Mouse (Mus musculus) cerebellum, postnatal 25 days (tissue): ENCODE results near the gene Tnrc6c.

Source experiments
- DNase-seq, 2 experiments: peaks; one replicate each; pipeline ENCODE4 v3.0.0; 2021; ENCODE audit warnings: mixed read lengths in 2 of 2

Gene Tnrc6c

DNA sequence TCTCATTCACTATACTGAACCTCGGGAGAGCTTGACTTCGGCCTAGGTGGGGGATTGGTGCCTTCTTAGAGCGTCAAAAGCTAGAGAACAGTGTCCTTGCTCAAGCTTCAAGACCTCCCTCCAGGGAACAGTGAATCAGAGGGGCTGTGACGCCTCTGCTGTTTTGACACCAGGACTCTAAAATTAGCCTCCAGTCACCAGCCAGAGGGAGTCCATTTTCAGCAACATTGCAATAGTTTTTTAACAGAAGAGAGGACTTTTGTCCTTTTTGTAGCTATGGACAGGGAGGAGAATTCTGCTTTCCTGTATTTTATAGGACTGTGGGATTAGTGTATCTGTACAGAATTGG, 76.4 kb downstream of the Tnrc6c start:
- no peak for DNase-seq

DNA sequence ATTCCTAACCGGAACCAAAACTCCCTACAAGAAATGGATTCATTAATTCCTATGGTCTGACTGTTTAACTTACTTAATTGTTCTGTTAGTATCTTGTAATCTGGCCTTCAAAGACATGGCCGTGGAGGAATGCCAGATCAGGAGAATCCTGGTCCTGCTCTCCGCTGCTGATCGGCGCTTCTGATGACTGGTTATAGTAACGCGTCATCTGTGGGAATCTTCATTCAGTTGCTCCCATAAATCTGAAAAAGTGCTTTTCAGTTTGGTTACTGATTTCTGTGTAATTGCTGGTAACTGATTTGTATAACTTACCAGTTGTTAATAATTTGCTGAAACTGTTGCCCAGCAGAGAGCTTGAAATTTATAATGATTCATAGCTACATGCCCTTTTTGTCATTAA, 77.4 kb downstream of the Tnrc6c start:
- no peak for DNase-seq

DNA sequence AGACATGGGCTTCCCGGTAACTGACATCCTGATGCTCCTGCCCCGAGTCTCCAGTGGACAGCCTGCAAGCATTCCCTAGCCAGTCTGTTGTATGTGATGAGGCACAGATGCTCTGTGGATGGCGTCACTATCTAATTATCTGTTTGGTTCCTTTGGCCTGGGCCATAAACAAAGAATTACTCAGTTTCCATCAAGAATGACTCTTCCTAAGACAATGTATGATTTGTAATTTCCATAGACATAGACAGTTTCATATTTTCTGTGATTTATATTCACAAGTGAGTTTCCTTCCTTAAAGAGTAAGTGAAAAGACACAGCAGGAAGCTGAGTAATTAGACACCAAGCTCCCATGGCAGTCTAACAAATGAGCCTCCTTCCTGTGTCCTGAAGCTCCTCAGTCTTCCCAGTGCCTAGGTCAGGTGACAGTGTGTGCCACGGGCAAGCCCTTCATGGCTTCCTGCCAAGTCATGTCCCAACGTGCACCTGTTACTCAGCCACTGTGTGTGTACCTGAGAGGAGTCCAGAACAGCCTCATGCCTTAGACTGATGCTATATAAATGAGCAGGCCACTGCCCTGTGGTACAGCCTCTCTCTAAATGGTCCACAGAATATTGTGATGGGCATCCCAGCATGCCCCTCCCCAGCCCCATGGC, 82.1 kb downstream of the Tnrc6c start:
- peak; percentile 58 to 73 for DNase-seq

DNA sequence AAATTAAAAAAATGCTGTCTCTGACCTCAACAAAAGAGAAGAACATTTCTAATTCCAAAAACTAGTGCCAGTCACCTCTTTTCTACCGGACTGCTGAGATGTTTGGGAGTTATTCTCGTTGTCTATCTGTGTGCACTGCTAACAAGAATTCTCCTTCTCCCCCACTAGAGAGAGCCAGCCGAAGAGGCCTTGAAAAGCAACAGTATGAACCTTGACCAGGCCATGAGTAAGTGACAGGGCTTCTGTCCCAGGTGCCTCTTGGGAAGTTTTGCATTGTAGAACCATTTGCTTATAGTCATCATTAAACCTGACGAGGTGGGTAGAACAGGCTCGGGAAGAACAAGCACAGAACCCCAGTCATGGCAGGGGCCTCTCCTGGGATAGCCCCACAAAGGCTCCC, 84.0 kb downstream of the Tnrc6c start:
- no peak for DNase-seq

DNA sequence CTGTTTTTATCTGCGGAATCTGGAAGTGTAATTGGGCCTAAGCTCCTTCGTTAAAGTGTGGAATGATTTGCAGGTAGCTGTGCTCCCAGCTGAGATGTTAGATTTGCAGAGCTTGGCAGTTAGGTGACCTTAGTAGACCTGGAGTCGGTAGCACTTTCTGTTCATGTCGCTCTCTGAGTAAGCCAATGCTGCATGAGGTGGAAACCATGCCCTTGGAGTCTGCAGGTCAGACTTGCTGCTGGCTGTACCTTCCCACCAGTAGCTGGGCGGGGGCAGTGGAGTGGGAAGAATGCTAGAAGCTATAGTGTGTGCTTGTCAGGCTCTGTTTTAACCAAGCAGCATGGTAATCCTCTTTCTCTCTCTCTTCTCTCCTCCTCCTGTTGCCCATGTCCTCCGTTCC, 87.0 kb downstream of the Tnrc6c start:
- DNase-seq: no peak

DNA sequence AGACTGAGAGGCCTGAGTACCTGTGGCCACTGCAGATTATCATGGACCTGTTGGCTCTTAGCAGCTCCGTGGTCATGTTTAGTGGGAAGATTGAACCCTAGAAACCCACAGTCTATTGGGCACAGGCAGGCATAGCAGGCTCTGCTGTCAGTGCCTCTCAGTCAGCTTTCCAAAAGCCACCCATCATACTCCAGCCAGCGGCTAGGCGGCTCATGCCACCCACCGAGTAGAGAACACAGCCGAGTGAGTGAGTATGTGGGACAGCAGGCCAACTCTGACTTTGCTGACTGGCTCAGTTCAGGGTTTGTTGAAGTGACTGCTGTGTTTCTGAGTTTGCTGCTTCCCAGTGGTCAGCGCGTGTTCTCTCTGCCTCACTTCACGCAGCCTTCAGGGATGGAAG, 88.2 kb downstream of the Tnrc6c start:
- DNase-seq: no peak

DNA sequence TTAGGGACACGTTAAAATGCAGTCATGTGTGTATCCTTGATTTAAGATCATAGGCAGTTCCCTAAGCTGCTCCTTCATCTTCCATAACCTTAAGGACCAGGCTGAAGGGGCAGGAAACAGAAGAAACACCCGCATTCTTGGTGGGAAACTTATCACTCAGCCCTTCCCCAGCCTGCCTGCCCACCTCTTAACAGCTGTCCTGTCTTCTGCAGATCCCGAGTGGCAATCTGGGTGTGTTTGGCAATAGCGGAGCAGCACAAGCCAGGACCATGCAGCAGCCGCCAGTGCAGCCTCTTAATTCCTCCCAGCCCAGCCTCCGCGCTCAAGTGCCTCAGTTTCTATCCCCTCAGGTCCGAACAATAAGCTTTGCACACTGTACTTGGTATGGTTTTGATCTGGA, 88.6 kb downstream of the Tnrc6c start:
- no peak for DNase-seq

DNA sequence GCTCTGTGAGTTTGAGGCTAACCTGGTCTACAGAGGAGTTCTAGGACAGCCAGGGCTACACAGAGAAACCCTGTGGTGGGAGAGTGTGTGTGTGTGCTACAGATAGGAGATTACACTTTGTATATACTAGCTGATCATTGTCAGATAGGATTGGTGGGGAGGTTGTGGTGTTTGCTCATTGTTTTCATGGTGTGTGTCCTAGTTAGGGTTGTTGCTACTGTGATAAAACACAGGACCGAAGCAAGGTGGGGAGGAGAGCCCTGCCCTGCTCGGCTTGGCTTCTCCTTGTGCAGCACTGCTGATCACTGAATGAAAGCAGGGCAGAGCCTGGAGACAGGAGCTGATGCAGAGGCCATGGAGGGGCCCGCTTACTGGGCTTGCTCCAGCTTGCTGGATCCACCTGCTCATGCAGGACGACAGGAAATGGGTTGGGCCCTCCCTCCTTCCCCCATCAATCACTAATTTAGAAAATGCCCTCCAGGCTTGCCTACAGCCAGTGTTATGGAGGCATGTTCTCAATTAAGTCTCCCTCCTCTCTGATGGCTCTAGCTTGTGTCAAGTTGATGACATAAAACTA, 89.5 kb downstream of the Tnrc6c start:
- DNase-seq: no peak

DNA sequence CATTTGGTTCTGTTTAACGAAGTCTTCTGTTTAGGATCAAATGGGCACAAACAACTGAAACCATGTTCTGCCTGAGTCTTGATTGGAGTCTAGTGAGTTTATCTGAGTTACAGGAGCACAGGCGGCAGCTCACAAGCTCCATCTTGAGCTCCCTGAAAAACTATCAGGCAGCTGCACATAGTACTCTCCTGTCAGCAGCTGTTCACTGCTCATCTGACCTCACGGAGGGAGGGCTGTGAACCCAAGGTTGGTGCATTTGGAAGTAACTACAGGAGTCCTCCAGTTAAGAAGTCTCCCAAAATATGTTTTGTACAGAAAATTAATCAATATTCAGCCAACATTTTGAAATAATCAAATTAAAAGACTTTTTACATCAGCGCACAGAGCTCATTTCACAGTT, 94.5 kb downstream of the Tnrc6c start:
- no peak for DNase-seq

DNA sequence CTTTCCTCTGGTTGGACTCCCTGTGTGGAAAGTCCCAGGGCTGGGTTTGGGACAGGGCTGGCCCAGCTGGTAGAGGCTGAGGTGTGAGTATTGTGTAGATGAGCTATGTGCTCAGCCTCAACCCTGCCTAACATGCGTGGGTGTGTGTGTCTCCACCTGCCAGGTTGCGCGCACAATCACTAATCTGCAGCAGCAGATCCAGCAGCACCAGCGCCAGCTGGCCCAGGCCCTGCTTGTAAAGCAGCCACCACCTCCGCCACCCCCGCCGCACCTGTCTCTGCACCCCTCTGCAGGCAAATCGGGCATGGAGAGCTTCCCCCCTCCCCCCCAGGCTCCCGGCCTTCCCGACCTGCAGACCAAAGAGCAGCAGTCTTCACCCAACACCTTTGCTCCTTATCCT, 95.3 kb downstream of the Tnrc6c start:
- DNase-seq: peak in 1 of 2 experiments; percentile 48

DNA sequence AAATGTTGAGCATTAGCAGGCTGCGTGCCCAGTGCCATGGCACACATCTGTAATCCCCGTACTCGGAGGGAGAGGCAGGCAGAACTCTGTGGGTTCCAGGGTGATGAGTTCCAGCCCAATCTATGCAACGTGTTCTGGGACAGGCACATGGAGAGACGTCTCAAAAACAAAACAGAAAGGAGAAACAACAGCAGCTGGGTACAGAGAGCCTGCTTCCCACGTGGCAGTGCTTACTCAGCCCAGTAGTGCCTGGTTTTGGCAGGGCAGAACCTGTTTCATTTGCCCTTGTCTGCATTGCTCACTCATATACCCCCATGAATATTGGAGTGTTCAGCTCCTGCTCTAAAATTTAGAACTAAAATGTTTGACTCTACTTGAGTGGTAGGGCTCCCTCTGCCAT, 97.5 kb downstream of the Tnrc6c start:
- DNase-seq: no peak

DNA sequence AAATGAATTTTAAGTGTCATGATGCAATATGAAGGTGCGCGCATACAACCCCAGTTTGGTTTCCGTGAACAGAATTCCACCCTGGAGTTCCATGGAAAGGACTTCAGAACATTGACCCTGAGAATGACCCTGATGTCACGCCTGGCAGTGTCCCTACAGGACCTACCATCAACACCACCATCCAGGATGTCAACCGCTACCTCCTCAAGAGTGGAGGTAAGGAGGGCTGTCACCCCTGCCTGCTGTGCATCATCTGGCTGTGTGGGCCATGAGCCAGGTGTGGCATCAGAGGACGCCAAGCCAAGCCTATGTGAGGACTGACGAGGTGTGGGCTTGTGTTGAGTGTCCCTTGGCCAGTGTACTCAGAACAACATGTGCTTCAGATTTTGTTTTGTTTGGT, 101.8 kb downstream of the Tnrc6c start:
- no peak for DNase-seq

DNA sequence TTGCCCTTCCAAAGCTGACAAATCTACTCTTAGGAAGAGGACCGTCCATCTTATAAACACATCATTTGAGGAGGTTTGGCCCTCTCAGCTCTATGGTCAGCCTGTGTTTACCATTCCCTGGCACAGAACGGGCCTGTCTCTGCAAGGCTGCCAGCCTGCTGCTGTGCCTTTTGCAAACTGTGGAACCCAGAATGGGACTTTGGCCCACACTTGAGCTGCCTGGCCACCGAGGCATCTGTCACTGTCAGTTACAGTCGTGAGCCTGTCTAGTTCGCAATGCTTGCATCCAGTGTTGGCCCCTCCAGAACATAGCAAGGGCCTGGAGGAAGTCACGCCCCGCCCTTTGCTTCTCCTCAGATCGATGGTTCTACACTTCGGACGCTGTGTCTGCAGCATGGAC, 105.2 kb downstream of the Tnrc6c start:
- peak; percentile 67 to 73 for DNase-seq

DNA sequence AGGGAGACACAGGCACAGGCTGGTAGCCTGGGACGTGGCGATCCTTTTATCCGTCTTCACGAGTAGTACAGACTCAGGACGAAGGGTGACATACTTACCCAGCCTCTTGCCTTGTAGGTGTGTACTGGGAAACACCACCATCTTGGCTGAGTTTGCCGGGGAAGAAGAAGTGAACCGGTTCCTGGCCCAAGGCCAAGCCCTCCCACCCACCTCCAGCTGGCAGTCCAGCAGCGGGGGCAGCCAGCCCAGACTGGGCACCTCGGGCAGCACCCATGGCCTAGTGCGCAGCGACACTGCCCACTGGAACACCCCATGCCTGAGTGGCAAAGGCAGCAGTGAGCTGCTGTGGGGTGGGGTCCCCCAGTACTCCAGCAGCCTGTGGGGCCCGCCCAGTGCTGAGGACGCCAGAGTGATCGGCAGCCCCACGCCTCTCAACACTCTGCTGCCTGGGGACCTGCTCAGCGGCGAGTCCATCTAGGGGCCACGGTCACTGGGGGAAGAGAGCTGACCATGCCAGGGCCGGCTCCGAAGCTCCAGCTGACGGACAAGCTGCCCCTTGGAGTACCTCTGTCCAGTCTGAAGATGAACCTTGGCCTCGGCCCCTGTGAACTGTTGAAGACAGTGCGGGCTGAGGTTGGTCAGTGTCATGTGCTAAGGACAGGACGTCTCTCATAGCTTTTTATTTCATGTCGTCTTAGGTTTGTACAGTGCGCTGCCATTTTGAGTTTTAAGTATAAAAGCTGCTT, 106.5 kb downstream of the Tnrc6c start:
- DNase-seq: peak in 1 of 2 experiments; percentile 59

DNA sequence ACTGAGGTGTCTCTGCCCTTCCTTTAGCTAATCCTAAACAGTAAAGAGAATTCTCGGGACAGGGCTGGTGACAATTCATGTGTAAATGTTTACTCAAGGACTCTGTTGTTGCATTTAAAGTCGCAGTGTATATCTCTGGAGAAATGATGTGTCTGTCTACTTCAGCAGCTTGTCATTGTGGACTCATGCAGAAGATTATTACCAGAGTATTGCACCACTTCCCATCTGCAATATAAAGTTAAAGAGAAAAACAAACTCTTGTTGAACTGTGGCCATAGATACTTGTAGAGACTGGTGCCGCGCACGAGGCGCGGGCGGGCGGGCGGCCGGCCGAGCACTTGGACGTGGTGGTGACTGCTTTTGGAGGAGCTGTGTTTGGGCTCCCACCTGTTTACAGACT, 107.7 kb downstream of the Tnrc6c start:
- no peak for DNase-seq

DNA sequence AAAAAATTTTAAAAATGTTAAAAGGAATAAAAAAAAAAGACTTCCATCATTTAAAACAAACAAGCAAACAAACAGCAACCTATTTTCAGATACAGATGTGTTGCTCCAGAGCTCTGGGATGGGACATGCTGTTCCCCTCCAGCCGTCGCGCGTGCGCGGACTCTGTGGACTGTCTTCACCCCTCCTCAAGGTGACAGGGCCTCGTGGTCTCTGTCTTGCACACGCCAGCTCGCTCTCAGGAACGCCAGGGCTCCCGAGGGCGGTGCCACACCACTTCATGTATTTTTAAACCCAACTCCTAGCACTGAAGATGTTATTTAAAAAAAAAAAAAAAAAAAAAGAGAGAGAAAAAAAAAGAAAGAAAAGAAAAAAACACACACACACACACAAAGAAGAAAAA, 108.2 kb downstream of the Tnrc6c start:
- no peak for DNase-seq

DNA sequence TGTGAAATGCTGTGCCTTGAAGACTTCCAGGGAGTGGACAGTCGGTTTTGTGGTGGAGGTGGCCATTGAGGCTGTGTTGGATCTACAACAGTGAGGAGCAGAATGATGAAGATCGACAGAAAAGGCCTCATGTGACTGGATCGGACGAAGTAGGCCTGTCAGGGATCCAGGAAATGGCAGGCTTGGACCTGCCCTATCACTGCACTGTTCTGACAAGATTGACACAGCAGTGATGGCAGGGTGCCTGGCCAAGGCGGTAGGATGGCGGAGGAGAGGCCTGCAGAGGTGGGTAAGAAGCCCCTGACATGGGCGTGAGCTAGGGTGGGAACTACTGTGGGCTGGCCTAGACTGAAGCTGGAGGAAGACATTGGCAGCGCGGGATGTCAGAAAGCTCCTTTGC, 110.2 kb downstream of the Tnrc6c start:
- DNase-seq: no peak

DNA sequence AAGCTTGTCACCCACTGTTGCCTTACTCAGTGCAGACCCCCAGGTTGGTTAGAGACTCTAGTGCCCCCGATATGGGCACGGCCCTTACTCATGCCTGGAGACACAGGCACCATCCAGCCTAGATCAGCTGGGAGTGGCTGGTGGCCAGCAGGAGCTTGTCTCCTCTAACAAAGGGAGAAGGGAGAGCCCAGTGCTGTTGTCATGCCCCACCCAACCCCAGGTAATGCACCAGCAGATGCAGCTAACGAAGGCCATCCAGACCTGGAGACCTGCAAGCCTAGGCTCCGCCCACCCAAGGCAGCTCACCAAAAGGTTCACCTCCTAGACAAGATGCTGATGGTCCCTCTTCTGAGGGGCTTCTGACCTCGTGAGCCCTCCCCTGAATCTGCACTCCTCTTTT, 111.3 kb downstream of the Tnrc6c start:
- no peak for DNase-seq

DNA sequence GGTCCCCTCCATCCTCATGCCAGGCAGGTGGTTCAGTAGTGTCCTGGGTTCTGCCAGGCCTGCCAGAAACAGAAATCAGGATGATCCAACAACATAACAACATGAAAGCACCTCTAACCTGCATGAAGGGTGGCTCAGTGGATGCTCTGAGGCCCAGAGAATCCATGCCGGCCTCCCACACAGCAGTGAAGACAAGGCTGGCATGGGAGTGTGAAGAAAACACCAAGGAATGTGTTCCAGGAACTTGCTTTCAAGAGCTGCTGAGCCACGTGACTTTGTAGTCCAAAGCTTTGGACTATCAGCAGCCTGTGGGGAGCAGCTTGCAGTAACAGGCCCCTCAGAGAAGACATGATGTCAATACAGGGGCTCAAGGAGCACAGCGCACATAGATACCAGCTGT, 112.2 kb downstream of the Tnrc6c start:
- no peak for DNase-seq

DNA sequence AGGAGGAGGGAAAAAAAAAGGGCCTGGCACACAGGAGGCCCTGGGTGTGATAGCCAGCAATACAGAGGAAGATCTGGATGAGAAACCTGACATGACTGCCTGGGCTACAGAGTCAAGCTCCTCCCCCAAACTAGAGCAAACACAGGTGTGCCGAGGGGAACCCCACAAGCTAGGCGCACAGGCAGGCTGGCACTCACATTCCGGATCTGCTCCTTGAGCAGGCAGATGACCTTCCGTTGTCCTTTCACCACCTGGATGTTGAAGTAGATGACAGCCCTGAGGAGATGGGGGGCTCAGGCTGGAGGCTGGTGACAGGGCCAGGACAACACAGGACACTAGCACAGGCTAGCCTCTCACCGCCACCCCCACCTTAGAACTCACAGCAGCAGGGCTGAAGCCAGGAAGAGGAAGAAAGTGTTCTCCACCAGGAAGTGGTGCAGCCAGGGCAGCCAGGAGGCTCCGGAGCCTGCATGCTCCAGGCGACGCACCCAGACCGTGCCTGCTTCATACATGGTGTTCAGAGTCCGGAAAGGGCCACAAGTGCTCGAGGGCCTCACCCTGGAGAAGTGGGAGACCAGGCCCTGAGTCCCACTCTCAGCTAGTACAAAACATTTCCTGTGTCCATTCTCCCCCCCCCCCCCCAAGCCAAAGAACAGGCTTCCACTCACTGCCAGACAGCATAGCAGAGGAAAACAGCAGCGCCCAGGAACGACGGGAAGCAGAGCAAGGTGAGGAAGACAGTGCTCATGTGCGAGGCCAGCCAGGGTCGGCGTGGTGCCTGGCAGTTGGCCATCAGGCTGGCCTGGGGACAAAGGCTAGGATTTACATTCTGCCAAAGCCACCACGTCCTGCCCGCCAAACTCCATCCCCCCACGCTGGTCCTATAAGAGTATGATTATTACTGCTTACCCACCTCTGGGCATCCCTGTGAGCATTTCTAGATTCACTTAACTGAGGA, 114.9 kb downstream of the Tnrc6c start:
- peak in 1 of 2 experiments; percentile 68 for DNase-seq

DNA sequence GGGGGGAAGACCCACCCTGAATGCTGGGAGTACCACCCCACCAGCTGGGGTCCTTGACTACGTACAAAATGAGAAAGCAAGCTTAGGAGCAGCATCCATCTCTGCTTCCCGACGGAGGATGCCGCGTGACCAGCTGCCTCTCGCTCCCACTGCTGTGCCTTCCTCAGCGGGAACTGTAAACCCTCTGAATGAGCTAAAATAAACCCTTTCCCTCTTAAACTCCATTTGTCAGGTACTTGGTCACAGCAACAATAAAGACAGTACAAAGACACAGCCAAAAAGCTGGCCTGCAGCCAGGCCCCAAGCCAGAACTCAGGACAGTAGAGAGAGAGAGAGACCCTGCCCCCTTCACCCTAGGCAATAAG, 115.6 kb downstream of the Tnrc6c start:
- peak in 1 of 2 experiments; percentile 33 for DNase-seq

DNA sequence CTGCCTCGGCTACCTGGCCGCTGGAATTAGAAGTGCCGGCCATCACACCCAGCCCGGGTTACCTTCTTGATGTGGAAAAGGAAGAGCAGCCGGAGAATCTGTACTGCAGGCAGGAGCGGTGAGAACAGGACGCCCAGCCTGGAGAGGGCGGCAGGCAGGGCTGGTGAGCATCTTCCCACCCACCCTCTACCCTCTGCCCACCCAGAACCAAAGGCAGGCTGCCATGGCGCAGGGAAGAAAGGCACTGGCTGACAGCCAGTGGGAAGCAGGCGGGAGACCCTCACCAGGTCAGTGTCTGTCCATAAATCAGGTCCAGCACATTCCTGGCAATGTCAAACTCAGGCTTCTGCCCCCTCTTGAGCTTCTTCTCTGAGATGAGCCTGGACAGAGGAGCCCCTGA, 116.3 kb downstream of the Tnrc6c start:
- DNase-seq: no peak

DNA sequence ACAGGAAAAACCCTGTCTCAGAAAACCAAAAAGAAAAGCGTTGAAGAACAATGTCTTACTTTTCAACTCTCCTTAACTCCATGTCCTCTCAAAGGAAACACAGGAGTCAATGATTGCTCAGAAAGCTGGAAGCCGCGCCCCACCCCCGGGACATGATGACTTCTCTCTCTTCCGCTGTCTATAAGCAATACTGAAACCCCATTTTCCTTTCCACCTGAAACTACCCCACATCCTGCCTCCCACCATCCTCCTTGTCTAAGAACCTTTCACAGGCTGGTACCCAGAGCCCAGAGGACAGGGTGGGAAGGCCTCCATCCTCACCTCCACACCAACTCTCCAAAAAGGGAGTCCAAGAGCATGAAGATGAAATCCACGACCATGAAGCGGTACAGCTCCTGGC, 118.3 kb downstream of the Tnrc6c start:
- DNase-seq: no peak
